Mouse (Mus musculus) left cerebral cortex, adult 6 months (tissue): ENCODE data around the gene Cep131. TPM values are rescaled to one million over a fixed set of nuclear protein-coding genes. Genes with fewer than 3 reads are reported as not detected.

Source experiments
- long read RNA-seq, 2 experiments: library from polyadenylated mRNA; unstranded; transcript quantifications; one replicate each; pipeline ENCODE4 v2.0.0; 2019 to 2020
- polyA plus RNA-seq: library from polyadenylated mRNA; unstranded; fragments of <200 nt; fragmentation: Nextera tagmentation; gene quantifications from 2 replicates; pipeline ENCODE4 v1.2.3, GENCODE M21; 2021

Cep131 gene
- 8.2 and 8.4 TPM in 2 replicates for polyA plus RNA-seq
- long read RNA-seq, experiment 1, transcript Cep131-201 (26 exons, 3,578 nt), result major isoform, 19 of 31 reads
- long read RNA-seq, experiment 1, partial matches to known transcripts, result 9 of 31 reads
- long read RNA-seq, experiment 1, other reads (novel, unspliced or antisense), result 3 of 31 reads
- long read RNA-seq, experiment 2, partial matches to known transcripts, result 4 of 4 reads
- long read RNA-seq, experiment 2, other reads (novel, unspliced or antisense), result 0 of 4 reads

DNA sequence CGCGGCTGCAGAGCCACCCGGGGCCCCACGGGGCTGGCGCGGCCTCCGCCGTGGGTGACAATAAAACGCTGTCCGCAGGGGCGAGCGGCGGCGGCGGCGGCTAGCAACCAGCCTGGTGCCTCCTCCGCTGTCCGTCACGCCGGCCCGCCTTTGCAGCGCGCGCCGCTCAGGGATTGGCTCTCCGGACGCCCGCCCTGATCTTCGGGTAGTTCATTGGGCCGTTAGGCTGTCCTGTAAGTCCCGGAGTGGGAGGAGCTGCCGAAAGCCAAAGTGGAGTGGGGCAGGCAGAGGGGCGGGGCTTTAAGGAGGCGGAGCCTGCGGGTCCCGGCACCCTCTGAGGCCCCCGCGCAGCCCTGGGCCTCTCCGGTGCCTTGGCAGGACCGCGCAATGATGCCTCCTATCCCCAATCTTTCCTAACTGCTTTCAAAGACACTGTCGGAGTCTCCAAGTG is at the start of gene Cep131:
Gene Cep131 (minus strand): TSS at position 126 of the 451 bp plus-strand sequence.

DNA sequence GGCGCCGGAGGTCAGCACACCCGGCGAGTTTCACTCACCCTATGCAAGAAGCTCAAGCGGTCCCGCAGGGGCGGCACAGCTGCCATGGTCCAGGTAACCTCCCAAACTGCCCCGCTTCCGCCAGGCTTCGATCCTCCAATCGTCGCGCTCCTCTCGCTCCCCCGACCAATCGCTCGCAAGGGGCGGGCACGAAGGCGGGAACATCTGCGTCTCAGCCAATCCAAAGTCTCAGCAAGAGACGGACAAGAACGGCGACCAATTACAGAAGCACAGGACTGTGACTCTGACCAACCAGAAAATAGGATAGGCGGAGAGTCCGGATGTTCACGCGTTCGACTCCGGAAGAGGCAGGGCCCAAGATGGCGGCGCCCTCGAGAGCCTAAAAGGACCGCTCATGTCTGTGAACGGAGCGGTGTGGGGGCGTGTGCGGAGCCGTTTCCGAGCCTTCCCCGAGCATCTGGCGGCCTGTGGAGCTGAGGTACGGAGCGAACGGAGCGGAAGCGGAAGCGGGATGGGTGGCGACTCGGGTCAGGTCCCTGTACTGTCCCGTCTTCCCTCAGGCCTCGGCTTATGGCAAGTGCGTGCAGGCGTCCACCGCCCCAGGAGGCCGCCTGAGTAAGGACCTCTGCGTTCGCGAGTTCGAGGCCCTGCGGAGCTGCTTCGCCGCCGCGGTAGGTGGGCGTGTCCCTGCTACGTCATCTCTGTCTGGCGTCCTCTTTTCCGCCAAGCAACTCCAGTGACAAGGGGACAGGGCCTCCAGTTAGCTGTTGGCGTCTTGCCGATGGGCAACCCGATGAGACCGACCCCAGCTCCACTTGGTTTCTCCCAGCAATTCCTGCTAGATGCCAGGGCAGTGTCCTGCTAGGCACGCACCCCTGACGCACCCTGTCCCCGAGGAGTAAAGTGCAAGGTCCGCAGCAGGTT is 12.2 kb upstream of the Cep131 start, which contains the start of the genes Tepsin and Ndufaf8:
Gene Tepsin (minus strand): TSS at position 144 of the 924 bp plus-strand sequence.
Gene Ndufaf8 (plus strand): TSS at position 341 of the 924 bp plus-strand sequence.

DNA sequence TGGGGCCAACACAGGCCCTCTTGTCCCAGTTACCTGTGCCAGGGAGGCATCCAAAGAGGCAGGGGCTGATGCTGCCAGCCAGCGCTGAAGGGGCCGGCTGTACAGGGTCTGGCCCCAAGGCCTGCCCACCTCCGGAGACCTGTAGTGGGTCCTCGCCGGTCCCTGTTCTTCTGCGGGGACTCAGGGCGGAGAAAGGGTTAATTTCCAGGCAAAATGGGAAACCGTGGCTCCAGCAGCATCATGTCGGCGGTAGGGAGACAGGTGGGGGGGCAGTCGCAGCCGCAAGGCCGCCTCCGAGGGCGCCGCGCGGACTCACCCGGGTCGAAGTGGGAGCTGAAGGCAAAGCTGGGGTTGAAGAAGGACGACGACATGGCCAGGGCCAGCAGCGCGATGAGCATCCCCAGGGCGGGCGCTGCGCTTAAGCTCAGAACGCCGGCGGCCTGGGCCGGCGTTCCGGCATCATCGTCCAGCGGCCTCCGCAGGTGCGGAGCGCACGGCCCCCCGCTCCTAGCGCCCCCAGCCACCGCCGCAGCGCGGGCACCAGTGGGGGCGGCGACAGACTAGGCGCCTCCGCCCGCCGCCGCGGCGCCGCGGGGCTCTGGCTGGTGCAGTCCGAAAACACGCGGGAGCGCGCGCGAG is 40.0 kb downstream of the Cep131 start, which contains the start of gene Aatk:
Gene Aatk (minus strand): TSS at position 615 of the 639 bp plus-strand sequence.

Other genes starting within 250 kb of the Cep131 start
- gene Chmp6, start 173.4 kb downstream of the Cep131 start, polyA plus RNA-seq, result 49.5 and 60.7 TPM in 2 replicates
- gene Baiap2, start 144.1 kb downstream of the Cep131 start, polyA plus RNA-seq, result 185 and 188 TPM in 2 replicates
- 26.6 and 46.7 TPM in 2 replicates for gene Aatk, start 39.7 kb downstream of the Cep131 start, polyA plus RNA-seq
- 8.2 and 8.5 TPM in 2 replicates for gene Tepsin, start 11.9 kb upstream of the Cep131 start, polyA plus RNA-seq
- gene Ndufaf8, start 12.1 kb upstream of the Cep131 start, polyA plus RNA-seq, result 165 and 202 TPM in 2 replicates
- 26.4 and 28.9 TPM in 2 replicates for gene Slc38a10, start 64.5 kb upstream of the Cep131 start, polyA plus RNA-seq
- gene Bahcc1, start 146.1 kb upstream of the Cep131 start, polyA plus RNA-seq, result 1.2 and 8.2 TPM in 2 replicates